Mouse (Mus musculus) forebrain, embryonic 15.5 days (tissue): ENCODE data around the gene Hsf2bp. TPM values are rescaled to one million over a fixed set of nuclear protein-coding genes. Genes with fewer than 3 reads are reported as not detected.

Source experiments
- polyA plus RNA-seq: library from polyadenylated mRNA; unstranded; fragments of >200 nt; fragmentation: Nextera tagmentation; extraction: Ambion mirVana; gene quantifications from 2 replicates; pipeline ENCODE4 v1.2.1, GENCODE M21; 2015

The Hsf2bp gene
- polyA plus RNA-seq, 1 experiment from 2014 or later: 0.84 TPM

Other genes starting within 250 kb of the Hsf2bp start
- gene Sik1, start 180.5 kb downstream of the Hsf2bp start, polyA plus RNA-seq: 17.3 and 24.5 TPM in 2 replicates
- gene Rrp1b, start 249 bp downstream of the Hsf2bp start, polyA plus RNA-seq: 44.7 and 48.0 TPM in 2 replicates
- gene Notch3, start 130.5 kb upstream of the Hsf2bp start, polyA plus RNA-seq: 5.6 and 5.8 TPM in 2 replicates
- 0.17 and 0.20 TPM in 2 replicates for gene Ephx3, start 153.2 kb upstream of the Hsf2bp start, polyA plus RNA-seq
- 80.2 and 80.8 TPM in 2 replicates for gene Brd4, start 248.4 kb upstream of the Hsf2bp start, polyA plus RNA-seq